Mouse (Mus musculus) T-cell, adult 2 months (primary cell): ENCODE results near the gene Gm6993.

Source experiments
- DNase-seq: peaks from one replicate; pipeline ENCODE4 v3.0.0; 2022; ENCODE audit warnings: low spot score

Gm6993 gene

GRCm38 (mm10) chr12:31239798-31240197, 772 bp upstream of the Gm6993 start:
- DNase-seq, result no peak

- no peak for DNase-seq
These were observed 1.2 kb downstream of the Gm6993 start for GRCm38 (mm10) chr12:31241595-31242342.

- no peak for DNase-seq
These were observed 3.4 kb downstream of the Gm6993 start for GRCm38 (mm10) chr12:31244001-31244400.

GRCm38 (mm10) chr12:31244691-31245090, 4.1 kb downstream of the Gm6993 start:
- no peak for DNase-seq

- no peak for DNase-seq
These were observed 5.6 kb downstream of the Gm6993 start for GRCm38 (mm10) chr12:31246153-31246552.

GRCm38 (mm10) chr12:31246615-31247014, 6.0 kb downstream of the Gm6993 start:
- no peak for DNase-seq

- no peak for DNase-seq
These were observed 7.6 kb downstream of the Gm6993 start for GRCm38 (mm10) chr12:31248165-31248564.

GRCm38 (mm10) chr12:31248681-31249080, 8.1 kb downstream of the Gm6993 start:
- DNase-seq, result no peak

GRCm38 (mm10) chr12:31252259-31252658, 11.7 kb downstream of the Gm6993 start:
- no peak for DNase-seq

- no peak for DNase-seq
These were observed 14.4 kb downstream of the Gm6993 start for GRCm38 (mm10) chr12:31254978-31255377.

- DNase-seq, result no peak
These were observed 15.7 kb downstream of the Gm6993 start for GRCm38 (mm10) chr12:31256121-31256903.

GRCm38 (mm10) chr12:31261882-31262281, 21.3 kb downstream of the Gm6993 start:
- DNase-seq, result no peak

- no peak for DNase-seq
These were observed 23.4 kb downstream of the Gm6993 start for GRCm38 (mm10) chr12:31263921-31264320.

- DNase-seq, result no peak
These were observed 24.6 kb downstream of the Gm6993 start, which contains the start of gene Lamb1 for GRCm38 (mm10) chr12:31265005-31265721. Lamb1 (plus strand) TSS chr12:31265234.

- no peak for DNase-seq
These were observed 25.3 kb downstream of the Gm6993 start for GRCm38 (mm10) chr12:31265722-31266431.

- DNase-seq, result no peak
These were observed 26.1 kb downstream of the Gm6993 start for GRCm38 (mm10) chr12:31266686-31267085.

GRCm38 (mm10) chr12:31267363-31267762, 26.8 kb downstream of the Gm6993 start:
- DNase-seq, result no peak

GRCm38 (mm10) chr12:31268315-31268714, 27.7 kb downstream of the Gm6993 start:
- no peak for DNase-seq

- no peak for DNase-seq
These were observed 28.5 kb downstream of the Gm6993 start for GRCm38 (mm10) chr12:31269020-31269597.

GRCm38 (mm10) chr12:31270361-31270760, 29.8 kb downstream of the Gm6993 start:
- no peak for DNase-seq

- DNase-seq, result no peak
These were observed 30.2 kb downstream of the Gm6993 start for GRCm38 (mm10) chr12:31270776-31271175.
